Mouse (Mus musculus) adrenal gland, postnatal 36 days (tissue): Measurements from ENCODE around the gene Atp5c1. TPM values are rescaled to one million over a fixed set of nuclear protein-coding genes. Genes with fewer than 3 reads are reported as not detected.

Source experiments
- DNase-seq, 2 experiments: peaks; one replicate each; pipeline ENCODE4 v3.0.0; 2021; ENCODE audit warnings: mixed read lengths in 1 of 2
- long read RNA-seq, 2 experiments: library from polyadenylated mRNA; stranded (forward); transcript quantifications; one replicate each; pipeline ENCODE4 v2.0.0; 2021; ENCODE audit warnings: borderline sequencing depth in 2 of 2
- total RNA-seq, 2 experiments: library from RNA; stranded (reverse); gene quantifications; 2 replicates each; pipeline ENCODE4 v1.2.3; 2021

Gene Atp5c1
- 100 to 1,000 TPM; 357 to 442 TPM for total RNA-seq
- long read RNA-seq, experiment 1, transcript Atp5c1-201 (9 exons, 1,060 nt), result minor isoform, 75 of 835 reads
- long read RNA-seq, experiment 1, transcript Atp5c1-203 (10 exons, 1,166 nt), result major isoform, 656 of 835 reads
- long read RNA-seq, experiment 1, partial matches to known transcripts, result 82 of 835 reads
- long read RNA-seq, experiment 1, other reads (novel, unspliced or antisense), result 21 of 835 reads
- long read RNA-seq, experiment 2, transcript Atp5c1-201 (9 exons, 1,060 nt), result minor isoform, 38 of 216 reads
- long read RNA-seq, experiment 2, transcript Atp5c1-203 (10 exons, 1,166 nt), result major isoform, 157 of 216 reads
- long read RNA-seq, experiment 2, partial matches to known transcripts, result 14 of 216 reads
- long read RNA-seq, experiment 2, other reads (novel, unspliced or antisense), result 7 of 216 reads

DNA sequence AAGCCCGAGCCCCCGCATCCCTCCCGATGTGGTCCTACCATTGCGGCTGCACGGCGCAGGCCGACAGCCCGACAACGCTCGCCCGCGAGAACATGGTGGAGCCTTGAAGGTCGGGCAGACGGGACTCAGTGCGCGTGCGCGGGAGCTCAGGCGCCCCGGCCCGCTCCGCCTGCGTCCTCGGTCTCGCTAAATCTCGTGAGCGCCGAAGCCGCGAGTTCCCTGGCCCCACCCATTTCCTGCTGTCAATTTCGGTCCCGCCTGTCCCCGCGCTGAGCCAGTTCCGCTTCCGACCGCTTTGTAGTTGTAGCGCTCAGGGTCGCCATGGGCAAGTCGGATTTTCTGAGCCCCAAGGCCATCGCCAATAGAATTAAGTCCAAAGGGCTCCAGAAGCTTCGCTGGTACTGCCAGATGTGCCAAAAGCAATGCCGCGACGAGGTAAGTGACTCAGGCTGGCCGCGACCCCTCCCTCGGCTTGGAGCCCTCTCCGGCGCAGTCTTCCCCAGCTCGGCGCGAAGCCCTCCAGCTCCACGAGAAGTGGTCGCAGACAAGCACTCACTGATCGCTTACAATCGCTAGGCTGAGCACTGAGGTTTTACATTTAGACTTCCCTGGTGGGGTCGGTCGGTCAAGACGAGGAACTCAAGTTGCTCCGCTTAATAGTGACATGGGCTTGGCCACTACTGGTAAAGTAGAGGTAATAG, at the start of gene Atp5c1, which contains the start of gene Kin:
Atp5c1 (minus strand) TSS at position 201 of the 701 bp plus-strand sequence.
Kin (plus strand) TSS at position 284 of the 701 bp plus-strand sequence.
- DNase-seq, result peak; percentile 97 to 98

- no peak for DNase-seq
Measured at GRCm38 (mm10) chr2:10128571-10128970, 48.3 kb upstream of the Atp5c1 start.

DNA sequence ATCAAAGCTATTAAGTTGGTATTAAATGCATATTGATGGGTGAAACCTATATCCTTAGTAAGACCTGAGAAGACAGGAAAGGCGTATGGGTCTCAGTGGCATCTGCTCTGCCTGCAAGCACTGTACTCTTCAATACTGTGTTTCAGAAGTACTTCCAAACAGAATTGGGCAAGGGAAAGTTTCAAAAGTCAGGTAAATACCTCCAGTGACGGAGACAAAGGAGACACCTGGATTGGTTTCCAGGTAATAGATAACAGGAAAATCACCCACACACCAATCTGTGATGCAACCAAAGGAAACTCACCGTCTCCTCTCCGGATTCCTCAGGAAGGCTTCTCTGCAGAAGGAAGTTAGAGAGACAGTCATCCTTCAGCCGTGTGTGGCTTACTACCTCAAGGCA, 47.2 kb upstream of the Atp5c1 start:
- no peak for DNase-seq

- no peak for DNase-seq
Measured at GRCm38 (mm10) chr2:10126122-10126521, 45.8 kb upstream of the Atp5c1 start.

DNA sequence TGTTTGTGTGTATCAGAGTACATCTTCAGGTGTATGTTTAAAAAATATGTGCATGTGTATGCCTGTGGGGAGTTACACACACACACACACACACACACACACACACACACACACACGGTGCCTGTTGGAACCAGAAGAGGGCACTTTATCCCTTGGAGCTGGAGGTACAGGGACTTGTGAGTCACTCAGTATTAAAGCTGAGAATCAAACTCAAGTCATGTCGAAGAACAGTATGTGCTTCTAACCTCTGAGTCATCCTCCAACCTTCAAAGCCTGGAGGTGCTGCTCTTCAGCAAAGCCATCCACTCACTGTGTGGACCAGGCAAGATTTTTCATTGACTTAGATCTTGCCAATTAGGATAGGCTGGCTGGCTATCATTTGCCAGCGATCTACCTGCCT, 41.5 kb upstream of the Atp5c1 start:
- DNase-seq, result peak; percentile 12 to 59

DNA sequence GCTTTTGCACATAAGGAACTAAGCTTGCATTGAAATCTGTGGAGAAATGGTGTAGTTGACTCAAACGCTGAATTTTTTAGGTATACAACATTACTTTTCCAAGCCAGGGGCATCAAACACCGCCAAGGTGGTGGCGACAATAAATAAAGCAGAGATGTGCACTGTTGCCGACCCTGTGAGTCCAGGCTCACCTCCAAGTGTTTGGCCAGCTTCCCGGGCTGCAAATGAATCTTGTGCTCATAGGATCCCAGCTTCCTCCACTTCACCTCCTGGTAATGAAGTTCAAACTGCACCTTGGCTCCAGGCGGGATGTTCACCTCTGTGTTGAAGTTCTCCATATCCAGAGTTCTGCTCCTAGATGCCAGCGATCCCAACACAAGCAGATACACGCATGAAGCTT, 39.0 kb upstream of the Atp5c1 start:
- DNase-seq, result no peak

GRCm38 (mm10) chr2:10118751-10119150, 38.4 kb upstream of the Atp5c1 start:
- DNase-seq, result no peak

DNA sequence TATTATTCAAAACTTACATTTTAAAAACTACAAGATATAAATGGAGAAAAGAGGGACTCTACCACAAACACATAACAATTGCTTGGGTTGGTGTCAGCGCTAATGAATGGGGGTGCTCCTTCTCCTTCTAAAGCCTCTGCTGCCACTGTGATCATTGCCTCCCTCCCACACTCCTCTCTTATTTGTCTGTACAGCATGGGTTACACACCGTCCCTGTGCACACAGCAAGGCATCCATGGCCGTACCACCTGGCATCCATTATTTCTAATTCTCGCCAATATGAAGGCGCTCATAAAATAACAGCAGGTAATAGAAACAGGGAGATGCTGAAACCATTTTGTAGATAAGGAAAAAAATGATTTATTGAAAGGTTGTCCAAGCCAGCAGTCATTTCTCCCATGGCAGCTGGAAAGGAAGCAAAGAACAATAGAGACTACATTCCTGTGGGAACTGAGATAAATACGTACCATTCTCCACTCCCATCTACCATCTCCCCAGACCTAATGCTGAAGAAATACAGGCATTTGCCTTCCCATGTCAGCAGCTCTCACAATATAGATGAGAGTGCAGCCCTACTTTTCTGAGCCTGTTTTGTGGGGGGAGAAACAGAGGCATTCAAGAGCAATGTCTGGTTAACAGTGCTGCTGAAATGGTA, 28.4 kb upstream of the Atp5c1 start:
- no peak for DNase-seq

- DNase-seq, result peak; percentile 55 to 61
Measured at GRCm38 (mm10) chr2:10101180-10101579, 20.9 kb upstream of the Atp5c1 start.

DNA sequence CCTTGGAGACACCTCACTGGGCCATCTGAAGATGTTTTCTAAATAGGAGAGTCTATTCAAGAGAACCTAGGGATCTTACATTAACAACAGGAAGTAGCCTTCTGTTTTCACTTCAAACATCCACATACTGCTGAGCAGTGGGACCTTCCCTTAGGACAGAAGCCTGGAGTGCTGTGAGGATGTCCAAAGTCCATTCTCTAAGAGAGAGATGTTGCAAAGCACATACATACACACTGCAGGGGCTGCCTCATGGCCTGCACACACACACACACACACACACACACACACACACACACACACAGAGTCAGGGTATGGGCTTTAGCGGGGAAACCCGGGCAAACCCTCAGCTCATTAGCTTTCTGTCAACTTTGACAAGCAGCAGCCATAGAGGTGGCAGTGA, 20.2 kb upstream of the Atp5c1 start:
- DNase-seq, result no peak

GRCm38 (mm10) chr2:10098598-10099215, 18.4 kb upstream of the Atp5c1 start:
- peak; percentile 42 to 58 for DNase-seq

GRCm38 (mm10) chr2:10094327-10095100, 14.2 kb upstream of the Atp5c1 start:
- no peak for DNase-seq

GRCm38 (mm10) chr2:10087256-10087850, 7.0 kb upstream of the Atp5c1 start:
- DNase-seq, result peak; percentile 20 to 42

DNA sequence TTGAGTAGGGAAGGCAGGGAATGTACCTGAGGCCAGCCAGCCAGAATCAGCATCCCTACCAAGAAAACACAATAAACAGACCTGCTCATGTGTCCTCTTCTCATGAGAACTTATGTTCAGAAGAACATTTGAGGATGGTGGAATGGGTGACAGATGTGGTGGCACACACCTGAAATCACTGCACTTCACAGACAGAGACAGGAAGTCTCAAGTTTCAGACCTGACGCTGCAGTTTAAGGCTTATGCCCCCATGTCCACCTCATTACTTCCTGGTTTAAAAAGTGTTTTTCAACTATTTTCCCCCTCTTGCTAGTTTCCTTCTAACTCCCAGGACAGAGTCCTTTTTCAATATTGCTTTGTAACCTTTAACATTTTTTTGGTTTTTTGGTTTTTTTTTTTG, 2.4 kb upstream of the Atp5c1 start:
- no peak for DNase-seq

- DNase-seq, result no peak
Measured at GRCm38 (mm10) chr2:10081453-10082080, 1.3 kb upstream of the Atp5c1 start.

GRCm38 (mm10) chr2:10079745-10080309, 483 bp downstream of the Atp5c1 start:
- DNase-seq, result no peak

DNA sequence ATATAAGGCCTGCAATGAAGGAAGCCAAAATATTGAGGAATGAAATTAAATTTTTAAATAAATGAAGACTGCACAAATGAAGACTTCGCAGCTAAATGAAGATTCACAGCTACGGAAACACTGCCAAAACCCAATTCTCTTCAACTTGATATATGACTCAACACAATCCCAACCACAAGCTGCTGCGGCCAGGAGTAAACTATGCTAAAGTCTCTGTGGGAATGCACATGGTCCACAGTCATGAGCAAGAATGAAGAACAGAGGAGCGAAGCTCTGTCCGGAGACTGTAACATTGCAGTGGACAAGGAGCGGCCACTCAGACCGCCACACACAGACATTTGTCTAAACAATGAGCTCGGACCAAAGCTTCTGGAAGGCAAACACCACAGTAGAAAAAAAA, 3.6 kb downstream of the Atp5c1 start:
- no peak for DNase-seq

DNA sequence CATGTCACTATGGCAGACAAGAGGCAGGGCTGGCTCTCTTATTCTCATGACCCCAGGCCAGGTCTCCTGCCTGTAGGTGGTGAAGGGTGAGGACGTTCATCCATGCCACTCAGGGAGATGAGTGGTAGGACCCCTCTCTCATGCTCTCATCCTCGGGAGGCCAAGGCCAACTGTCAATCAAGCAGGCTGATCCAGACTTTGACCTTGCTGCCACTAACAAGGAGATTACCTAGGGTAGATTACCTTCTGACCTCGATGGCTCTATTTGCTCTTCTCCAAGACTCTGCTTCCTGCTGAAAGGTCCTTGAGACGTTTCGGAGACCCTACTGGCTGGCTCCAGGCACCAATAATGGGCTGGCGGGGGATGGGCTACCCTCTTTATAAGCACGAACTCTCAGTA, 5.8 kb downstream of the Atp5c1 start:
- no peak for DNase-seq

- no peak for DNase-seq
Measured at GRCm38 (mm10) chr2:10071751-10072150, 8.6 kb downstream of the Atp5c1 start.

DNA sequence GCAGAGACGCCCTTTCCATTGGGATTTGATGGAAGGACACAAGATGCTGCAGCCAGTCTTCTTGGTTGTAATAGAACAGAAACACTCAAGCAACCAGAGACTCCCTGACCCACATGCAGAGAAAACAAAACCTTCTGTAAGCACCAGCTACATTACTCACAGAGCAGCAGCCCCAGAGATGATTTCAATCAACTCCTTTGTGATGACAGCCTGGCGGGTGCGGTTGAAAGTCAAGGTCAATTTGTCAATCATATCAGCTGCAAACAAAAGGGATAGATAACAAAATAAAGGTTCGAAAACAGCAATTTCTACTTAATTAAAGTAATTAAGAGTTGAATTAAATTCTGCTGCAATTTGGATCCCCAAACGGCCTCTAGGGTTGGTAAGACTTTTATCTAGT, 21.5 kb downstream of the Atp5c1 start:
- DNase-seq, result peak; percentile 48 to 61
